Mouse (Mus musculus): ENCODE measurements at regions not wholly inside any gene's neighbourhood (a gene's known extent, or its start where the extent isn't known, plus 50 kb on each side); places are given as distances from the start of the nearest gene placed in this dataset.

DNA sequence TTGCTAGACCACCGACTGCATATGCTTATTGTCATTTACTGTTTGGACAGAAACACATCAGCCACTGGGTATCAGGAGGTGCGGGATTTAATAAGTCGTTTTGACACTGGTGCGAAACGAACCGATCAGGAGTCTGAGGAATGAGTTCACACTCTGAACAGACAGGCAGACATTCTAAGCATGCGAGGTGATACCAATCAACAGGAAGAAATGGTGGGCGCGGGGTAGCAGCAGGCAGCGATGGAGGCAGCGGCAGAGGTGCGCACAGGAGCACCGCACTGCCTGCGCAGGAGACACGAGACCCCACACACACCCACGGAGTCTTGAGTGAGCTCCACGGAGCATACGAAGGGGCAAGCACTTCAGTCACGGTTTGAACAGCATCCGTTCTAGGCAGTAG, 210.6 kb upstream of the Spred2 start:
- ATAC-seq (replicated peaks; ENCODE audit: low FRiP score, low TSS enrichment, poor library complexity, severe bottlenecking) = no peak

DNA sequence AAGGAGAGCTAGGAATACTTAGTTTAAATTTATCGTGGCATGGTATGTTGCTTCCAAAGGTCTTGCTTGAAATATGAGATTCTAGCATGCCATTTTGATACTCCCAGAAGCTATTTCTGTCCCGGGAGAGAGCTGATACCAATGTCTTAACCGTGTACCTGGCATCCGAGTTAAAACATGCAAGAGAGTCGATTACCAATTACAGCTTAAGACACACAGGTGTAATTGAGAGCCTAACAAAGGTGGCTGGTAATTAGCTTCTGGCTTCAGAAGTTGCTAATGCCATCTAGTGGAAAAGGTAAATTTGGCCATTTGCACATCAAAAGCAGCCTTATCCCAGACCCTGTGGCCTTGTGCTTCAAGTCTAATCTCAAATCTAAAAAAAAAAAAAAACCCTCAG, 210.0 kb upstream of the Spred2 start:
- no peak for ATAC-seq (replicated peaks; ENCODE audit: low FRiP score, low TSS enrichment, poor library complexity, severe bottlenecking)

GRCm38 (mm10) chr11:19714888-19715595, 209.1 kb upstream of the Spred2 start:
- no peak for ATAC-seq (replicated peaks; ENCODE audit: low FRiP score, low TSS enrichment, poor library complexity, severe bottlenecking)

- no peak for ATAC-seq (replicated peaks; ENCODE audit: low FRiP score, low TSS enrichment, poor library complexity, severe bottlenecking)
Observed at GRCm38 (mm10) chr11:19718165-19718564, 206.0 kb upstream of the Spred2 start.

DNA sequence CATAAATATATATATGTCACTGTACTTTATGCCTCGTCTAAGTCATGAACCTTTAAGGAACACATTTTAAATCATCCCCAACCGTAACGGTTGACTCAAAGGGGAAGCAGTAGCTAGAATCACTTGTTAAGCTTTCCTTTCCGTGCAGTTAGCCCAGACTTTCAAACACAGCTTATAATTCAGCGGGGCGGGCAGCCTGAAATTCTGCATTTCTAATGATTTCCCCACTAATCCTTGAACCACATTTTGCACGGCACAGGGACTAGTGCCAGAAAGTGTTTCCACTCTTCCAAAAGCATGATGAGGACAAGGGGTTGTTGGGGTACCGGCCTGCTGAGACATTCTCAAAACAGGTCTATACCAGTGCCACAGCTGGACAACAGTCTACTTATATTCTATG, 195.1 kb upstream of the Spred2 start:
- no peak for ATAC-seq (replicated peaks; ENCODE audit: low FRiP score, low TSS enrichment, poor library complexity, severe bottlenecking)

DNA sequence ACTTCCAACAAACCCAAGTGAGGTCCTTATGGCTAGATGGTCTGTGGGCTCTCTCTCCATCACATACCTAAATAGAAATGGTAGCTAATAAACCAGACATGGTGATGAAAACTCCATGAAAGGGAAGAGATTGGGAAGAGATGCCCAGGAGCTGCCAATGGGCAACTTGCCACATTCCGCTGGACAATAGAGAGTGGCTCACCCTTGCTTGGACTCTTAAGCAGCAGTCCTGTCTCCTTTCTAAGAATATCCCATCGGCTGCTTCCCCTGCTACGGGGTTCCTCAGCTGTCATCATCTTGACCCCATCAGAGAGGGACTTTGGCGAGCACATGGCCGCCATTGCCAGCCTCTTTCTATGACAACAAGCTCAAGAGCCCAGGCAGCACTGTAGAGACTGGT, 193.4 kb upstream of the Spred2 start:
- no peak for ATAC-seq (replicated peaks; ENCODE audit: low FRiP score, low TSS enrichment, poor library complexity, severe bottlenecking)

GRCm38 (mm10) chr11:19736076-19736475, 188.1 kb upstream of the Spred2 start:
- no peak for ATAC-seq (replicated peaks; ENCODE audit: low FRiP score, low TSS enrichment, poor library complexity, severe bottlenecking)

DNA sequence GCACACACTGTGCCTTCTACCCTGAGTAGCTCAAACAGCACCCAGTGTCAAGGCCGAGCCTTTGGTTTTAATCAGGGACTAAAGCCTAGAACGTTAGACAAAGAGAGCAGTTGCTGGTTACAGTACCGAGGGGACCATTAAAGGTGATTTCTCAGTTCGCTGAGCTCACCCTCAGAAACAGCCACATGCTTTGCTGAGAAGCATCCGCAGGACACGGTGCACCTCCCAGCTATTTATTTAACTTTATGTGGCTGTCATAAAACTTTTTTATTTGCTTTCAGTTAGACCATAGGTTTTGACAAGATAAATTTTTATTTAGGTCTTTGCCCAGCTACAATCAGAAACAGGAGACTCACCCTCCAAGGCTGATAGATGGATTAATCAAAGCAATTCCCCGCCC, 187.2 kb upstream of the Spred2 start:
- no peak for ATAC-seq (replicated peaks; ENCODE audit: low FRiP score, low TSS enrichment, poor library complexity, severe bottlenecking)

DNA sequence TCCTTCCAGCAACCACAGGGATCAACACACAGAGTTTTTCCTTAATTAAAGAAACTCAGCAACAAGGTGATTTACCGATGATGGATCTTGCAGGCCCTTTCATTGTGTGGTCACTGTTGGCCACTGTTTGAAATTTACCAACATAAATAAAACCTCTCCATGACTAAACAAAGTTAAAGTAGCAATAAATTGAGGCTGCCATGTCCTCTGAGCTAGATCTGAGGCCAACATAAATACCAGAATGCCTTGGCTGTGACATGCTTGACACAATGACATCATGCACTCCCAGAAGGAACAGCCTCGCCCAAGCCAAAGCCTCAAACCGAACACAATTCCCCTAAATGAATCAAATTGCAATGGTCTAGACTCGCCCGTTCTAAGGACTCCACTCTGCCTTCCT, 186.8 kb upstream of the Spred2 start:
- ATAC-seq (replicated peaks; ENCODE audit: low FRiP score, low TSS enrichment, poor library complexity, severe bottlenecking) = no peak

GRCm38 (mm10) chr11:19737807-19738206, 186.4 kb upstream of the Spred2 start:
- no peak for ATAC-seq (replicated peaks; ENCODE audit: low FRiP score, low TSS enrichment, poor library complexity, severe bottlenecking)

DNA sequence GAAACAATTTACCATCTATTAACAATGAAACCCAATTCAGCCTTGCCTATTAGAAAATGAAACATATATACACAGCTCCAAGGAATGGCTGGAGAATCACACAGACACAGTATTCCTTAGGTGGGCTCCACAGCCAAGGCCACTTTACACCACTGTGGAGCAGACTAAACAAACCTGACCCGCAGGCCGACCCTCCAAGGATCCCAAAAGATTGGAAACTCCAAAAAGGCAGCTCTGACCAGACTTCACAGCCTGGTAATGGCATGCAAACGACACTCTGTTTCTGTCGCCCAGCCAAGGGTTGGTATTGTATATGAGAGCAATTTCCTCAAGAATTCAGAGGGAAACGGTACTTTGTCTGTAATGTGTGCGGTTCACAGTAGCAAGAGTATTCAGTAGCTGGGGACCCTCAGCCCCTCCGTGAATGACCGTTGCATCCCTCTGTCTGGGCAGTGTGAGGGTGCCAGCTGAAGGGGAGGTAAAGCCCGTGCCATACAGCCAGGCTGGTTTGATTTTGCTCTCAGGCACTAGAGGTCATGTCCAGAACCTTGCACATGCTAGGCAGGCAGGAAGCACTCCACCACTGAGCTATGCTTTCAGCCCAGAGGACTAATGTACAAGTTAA, 184.5 kb upstream of the Spred2 start:
- ATAC-seq (replicated peaks; ENCODE audit: low FRiP score, low TSS enrichment, poor library complexity, severe bottlenecking) = no peak

DNA sequence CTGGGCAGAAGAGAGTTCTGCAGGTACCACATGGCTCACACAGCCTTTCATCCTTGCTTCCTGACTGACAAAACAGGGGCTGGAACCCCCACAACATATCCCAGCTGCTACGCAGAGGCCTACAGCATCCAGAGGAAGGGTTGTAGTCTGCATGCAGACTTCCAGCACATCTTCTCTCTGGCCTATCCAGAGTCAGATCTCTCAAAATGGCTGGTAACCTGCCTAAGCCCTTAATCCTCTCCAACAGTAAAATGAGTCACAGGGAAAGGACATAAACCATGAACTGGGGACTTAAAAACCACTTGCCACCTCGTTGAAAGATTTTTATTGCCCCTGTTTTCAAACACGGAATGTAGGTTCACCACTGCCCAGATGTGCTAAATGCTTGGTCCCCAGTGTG, 183.6 kb upstream of the Spred2 start:
- ATAC-seq (replicated peaks; ENCODE audit: low FRiP score, low TSS enrichment, poor library complexity, severe bottlenecking) = no peak

- ATAC-seq (replicated peaks; ENCODE audit: low FRiP score, low TSS enrichment, poor library complexity, severe bottlenecking) = no peak
Observed at GRCm38 (mm10) chr11:19747097-19747972, 176.8 kb upstream of the Spred2 start.

GRCm38 (mm10) chr11:19747973-19748559, 176.1 kb upstream of the Spred2 start:
- no peak for ATAC-seq (replicated peaks; ENCODE audit: low FRiP score, low TSS enrichment, poor library complexity, severe bottlenecking)

DNA sequence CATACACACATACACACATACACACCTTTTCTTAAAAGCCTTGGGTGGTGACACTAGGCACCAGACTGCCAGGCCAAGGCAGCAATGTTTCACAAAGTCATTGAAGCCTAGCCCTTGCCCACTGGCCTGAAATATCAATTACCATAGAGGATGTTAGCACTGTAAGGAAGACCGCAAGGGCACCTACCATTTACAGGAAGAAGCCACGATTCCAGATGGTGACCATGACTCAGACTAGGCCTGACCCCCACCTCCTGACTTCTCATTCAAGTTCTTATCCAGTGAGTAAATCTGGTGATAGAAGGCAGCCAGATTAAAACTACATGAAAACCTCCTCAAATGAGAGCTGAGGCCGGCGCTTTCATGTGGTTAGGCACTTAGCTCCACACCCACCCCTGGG, 165.3 kb upstream of the Spred2 start:
- ATAC-seq (replicated peaks; ENCODE audit: low FRiP score, low TSS enrichment, poor library complexity, severe bottlenecking) = no peak

DNA sequence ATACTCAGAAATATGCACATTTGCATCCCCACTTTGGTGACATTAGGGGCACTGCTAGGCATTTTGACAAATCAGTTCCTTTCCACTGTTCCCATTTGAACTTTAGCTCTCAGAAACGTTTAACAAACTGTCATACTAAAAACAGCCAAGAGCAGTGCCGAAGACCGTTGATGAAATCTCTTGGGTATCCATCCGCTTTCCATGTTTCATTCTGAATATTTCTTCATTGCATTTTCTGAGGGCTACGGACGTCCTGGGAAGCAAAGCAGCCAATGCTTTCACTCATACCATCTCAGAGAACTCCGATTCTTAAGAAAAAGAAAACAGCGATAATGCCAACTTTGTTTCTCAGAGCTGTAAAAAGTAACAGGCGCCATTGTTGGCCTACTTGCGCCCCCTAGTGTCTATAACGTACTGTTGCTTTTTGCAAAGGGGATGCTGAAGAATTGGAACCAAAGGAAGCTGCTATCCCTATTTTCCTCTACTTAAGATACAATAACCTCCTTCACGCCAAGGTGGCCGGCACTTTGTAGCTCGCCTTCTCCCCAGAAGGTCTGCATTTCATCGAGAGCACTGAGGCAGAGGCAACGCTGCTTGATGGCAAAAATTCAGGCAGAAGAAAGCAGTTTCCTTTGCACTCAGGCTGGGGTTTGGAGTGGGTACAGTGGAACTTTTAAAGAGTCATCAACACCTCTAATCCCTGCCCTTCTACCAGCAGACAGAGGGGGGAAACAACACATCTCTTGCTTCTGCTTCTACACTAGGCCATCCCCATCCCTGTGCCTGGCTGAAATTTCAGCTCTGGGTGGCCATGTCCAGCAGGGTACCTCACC, 163.1 kb upstream of the Spred2 start:
- ATAC-seq (replicated peaks; ENCODE audit: low FRiP score, low TSS enrichment, poor library complexity, severe bottlenecking) = 0 out of 2 replicates have a peak, but pooled peaks have one; percentile 65

GRCm38 (mm10) chr11:19761694-19761976, 162.5 kb upstream of the Spred2 start:
- no peak for ATAC-seq (replicated peaks; ENCODE audit: low FRiP score, low TSS enrichment, poor library complexity, severe bottlenecking)

DNA sequence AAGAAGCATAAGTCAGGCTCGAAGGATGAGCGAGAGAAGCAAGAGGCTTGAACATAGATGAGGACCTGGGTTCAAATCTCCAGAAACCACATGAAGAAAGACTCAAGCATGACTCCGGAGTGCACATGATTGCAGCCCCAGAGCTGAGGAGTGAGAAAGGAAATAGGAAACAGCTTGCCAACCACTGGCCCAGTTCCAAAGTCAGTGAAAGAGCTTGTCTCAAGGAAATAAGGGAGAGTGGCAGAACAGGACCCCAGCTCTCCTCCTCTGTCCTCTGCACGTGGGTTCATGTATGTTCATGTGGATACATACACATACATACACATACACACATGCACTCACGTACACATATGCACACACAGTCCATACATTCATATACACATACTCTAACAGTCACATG, 156.9 kb upstream of the Spred2 start:
- ATAC-seq (replicated peaks; ENCODE audit: low FRiP score, low TSS enrichment, poor library complexity, severe bottlenecking) = no peak

DNA sequence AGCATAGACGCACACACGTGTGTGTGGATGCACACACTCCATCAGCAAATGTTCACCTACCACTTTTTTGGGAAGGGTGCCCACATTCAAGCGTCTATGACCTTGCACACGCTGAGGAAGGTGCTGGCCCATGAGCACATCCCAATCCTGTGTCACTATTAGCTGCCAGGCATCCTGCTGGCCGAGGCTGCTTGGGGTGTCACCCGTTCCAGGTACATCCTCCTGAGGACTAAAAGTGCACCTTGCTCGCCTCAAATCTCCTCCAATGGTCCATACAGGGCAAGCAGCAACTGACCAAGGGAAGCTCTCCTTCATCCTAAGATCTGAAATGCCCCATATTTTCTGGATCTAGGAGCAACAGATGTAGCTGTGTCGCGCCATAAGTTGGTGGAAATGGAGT, 156.3 kb upstream of the Spred2 start:
- no peak for ATAC-seq (replicated peaks; ENCODE audit: low FRiP score, low TSS enrichment, poor library complexity, severe bottlenecking)

GRCm38 (mm10) chr11:19768962-19769361, 155.2 kb upstream of the Spred2 start:
- ATAC-seq (replicated peaks; ENCODE audit: low FRiP score, low TSS enrichment, poor library complexity, severe bottlenecking) = no peak

All from megakaryocyte-erythroid progenitor cell, adult 5-6 weeks (primary cell).